Mouse (Mus musculus) CH12.LX (cell line): ENCODE measurements around the gene Lhpp. TPM values are rescaled to one million over a fixed set of nuclear protein-coding genes. Genes with fewer than 3 reads are reported as not detected.

Source experiments
- DNase-seq: peaks from one replicate; pipeline ENCODE4 v3.0.0-alpha.2; 2013; ENCODE audit errors: extremely low read depth
- H3K27ac ChIP-seq: 2 replicates; pipeline ENCODE4 v1.5.1; 2012; ENCODE audit warnings: low read depth, mild to moderate bottlenecking, control low read depth, moderate library complexity; ENCODE audit not compliant: insufficient read depth
- H3K27me3 ChIP-seq: replicated peaks from 2 replicates; pipeline ENCODE3; 2012; ENCODE audit warnings: inconsistent platforms
- H3K36me3 ChIP-seq, 2 experiments: replicated peaks in 1 of 2; 2 replicates each; pipeline versions ENCODE3 to v1.6.1; 2012; ENCODE audit warnings: inconsistent platforms in 1 of 2, low read length in 1 of 2, mild to moderate bottlenecking in 1 of 2, mixed read lengths in 1 of 2, moderate library complexity in 1 of 2; ENCODE audit not compliant: control insufficient read depth in 1 of 2, insufficient read depth in 1 of 2
- H3K4me1 ChIP-seq, 2 experiments: 2 replicates each; pipeline ENCODE4 v1.6.1; 2012; ENCODE audit warnings: inconsistent platforms in 1 of 2, moderate library complexity in 1 of 2; ENCODE audit not compliant: insufficient read depth in 2 of 2, control insufficient read depth in 1 of 2
- H3K4me2 ChIP-seq: 2 replicates; pipeline ENCODE4 v1.6.1; 2012; ENCODE audit warnings: low read depth, mild to moderate bottlenecking, control low read depth; ENCODE audit not compliant: poor library complexity, insufficient read depth, severe bottlenecking
- H3K4me3 ChIP-seq, 3 experiments: fragments of 150-350 bp in 1 of 3; sonication (generic) in 1 of 3; replicated peaks in 1 of 3; 2 replicates each; pipeline versions ENCODE3 to v1.5.1; 2011 to 2012; ENCODE audit warnings: low read depth in 2 of 3, low read length in 2 of 3, mild to moderate bottlenecking in 2 of 3, moderate library complexity in 2 of 3, control low read depth in 1 of 3, improper control_type of control experiment in 1 of 3, inconsistent platforms in 1 of 3, mixed read lengths in 1 of 3; ENCODE audit not compliant: poor library complexity in 1 of 3
- H3K79me2 ChIP-seq: replicated peaks from 2 replicates; pipeline ENCODE4 v1.6.1; 2012; ENCODE audit warnings: mild to moderate bottlenecking, moderate library complexity; ENCODE audit not compliant: control insufficient read depth, poor library complexity, insufficient read depth, severe bottlenecking; ENCODE audit errors: extremely low read depth
- H3K9ac ChIP-seq: 2 replicates; pipeline ENCODE4 v1.6.1; 2012; ENCODE audit warnings: low read depth, mild to moderate bottlenecking, control low read depth, moderate library complexity; ENCODE audit not compliant: insufficient read depth
- H3K9me3 ChIP-seq: replicated peaks from 2 replicates; pipeline ENCODE3; 2012; ENCODE audit warnings: low read length, inconsistent platforms, mixed read lengths
- CHD1 ChIP-seq: IDR thresholded peaks from 2 replicates; pipeline ENCODE4 v1.6.1; 2012; ENCODE audit warnings: low read depth, low read length, improper control_type of control experiment, inconsistent platforms
- CHD2 ChIP-seq: IDR thresholded peaks from 2 replicates; pipeline ENCODE4 v1.6.1; 2011; ENCODE audit warnings: low read length, improper control_type of control experiment
- CTCF ChIP-seq, 2 experiments: IDR thresholded peaks in 1 of 2; conservative IDR thresholded peaks in 1 of 2; 2 replicates each; pipeline ENCODE4 v1.5.1; 2011 to 2012; ENCODE audit warnings: low read depth in 2 of 2, low read length in 2 of 2, improper control_type of control experiment in 1 of 2, inconsistent platforms in 1 of 2, mild to moderate bottlenecking in 1 of 2, moderate library complexity in 1 of 2
- ELF1 ChIP-seq: IDR thresholded peaks from 2 replicates; pipeline ENCODE4 v1.6.1; 2014; ENCODE audit warnings: low read depth, mild to moderate bottlenecking, inconsistent platforms, low read length, improper control_type of control experiment
- JUN ChIP-seq: IDR thresholded peaks from 2 replicates; pipeline ENCODE4 v1.6.1; 2011; ENCODE audit warnings: low read depth, mild to moderate bottlenecking, low read length, improper control_type of control experiment, moderate library complexity; ENCODE audit not compliant: insufficient read depth
- MEF2A ChIP-seq: IDR thresholded peaks from 2 replicates; pipeline ENCODE4 v1.6.1; 2014; ENCODE audit warnings: low read depth, mild to moderate bottlenecking, inconsistent platforms, low read length, improper control_type of control experiment, borderline replicate concordance
- MXI1 ChIP-seq: IDR thresholded peaks from 2 replicates; pipeline ENCODE4 v1.6.1; 2011; ENCODE audit warnings: mild to moderate bottlenecking, low read depth, low read length, improper control_type of control experiment
- POLR2A ChIP-seq: IDR thresholded peaks from 2 replicates; pipeline ENCODE4 v1.6.1; 2011; ENCODE audit warnings: low read depth, mild to moderate bottlenecking, improper control_type of control experiment, low read length
- POLR2AphosphoS2 ChIP-seq: IDR thresholded peaks from 2 replicates; pipeline ENCODE4 v1.6.1; 2011; ENCODE audit warnings: low read depth, low read length, improper control_type of control experiment
- RAD21 ChIP-seq: IDR thresholded peaks from 2 replicates; pipeline ENCODE4 v1.6.1; 2011; ENCODE audit warnings: low read depth, mild to moderate bottlenecking, low read length, improper control_type of control experiment, moderate library complexity
- SIN3A ChIP-seq: IDR thresholded peaks from 2 replicates; pipeline ENCODE4 v1.6.1; 2012; ENCODE audit warnings: low read length, improper control_type of control experiment, inconsistent platforms
- UBTF ChIP-seq: IDR thresholded peaks from 2 replicates; pipeline ENCODE4 v1.6.1; 2012; ENCODE audit warnings: low read depth, mild to moderate bottlenecking, inconsistent platforms, low read length, improper control_type of control experiment, moderate library complexity
- USF2 ChIP-seq: conservative IDR thresholded peaks from 2 replicates; pipeline ENCODE4 v1.6.1; 2011; ENCODE audit warnings: low read depth, low read length, improper control_type of control experiment
- ZC3H11A ChIP-seq: IDR thresholded peaks from 2 replicates; pipeline ENCODE4 v1.6.1; 2012; ENCODE audit warnings: low read depth, mild to moderate bottlenecking, inconsistent platforms, low read length, improper control_type of control experiment
- ZKSCAN1 ChIP-seq: IDR thresholded peaks from 2 replicates; pipeline ENCODE4 v1.6.1; 2012; ENCODE audit warnings: low read depth, inconsistent platforms, low read length, improper control_type of control experiment, borderline replicate concordance
- ZMIZ1 ChIP-seq: IDR thresholded peaks from 2 replicates; pipeline ENCODE4 v1.6.1; 2012; ENCODE audit warnings: low read depth, mild to moderate bottlenecking, inconsistent platforms, low read length, improper control_type of control experiment
- ZNF384 ChIP-seq: IDR thresholded peaks from 2 replicates; pipeline ENCODE4 v1.6.1; 2012; ENCODE audit warnings: low read depth, low read length, improper control_type of control experiment, inconsistent platforms
- dilution Hi-C: fragments of 300-500 bp; cut with MboI; formaldehyde crosslinking; loops from 2 replicates; pipeline ENCODE4 v1.14.3; 2020; ENCODE audit warnings: low sequenced_read_pairs; ENCODE audit not compliant: extremely low pct_unique_long_range_greater_than_20kb, extremely low pct_ligation_motif_present
- in situ Hi-C: fragments of 300-500 bp; cut with MboI; formaldehyde crosslinking; loops from 3 replicates; pipeline ENCODE4 v1.14.3; 2019; ENCODE audit warnings: low sequenced_read_pairs, low pct_ligation_motif_present, low pct_unique_long_range_greater_than_20kb, mixed read lengths
- polyA plus RNA-seq: library from polyadenylated mRNA; unstranded; fragments of >175 nt; gene quantifications from 2 replicates; pipeline ENCODE4 v1.2.1, GENCODE M21; 2012; ENCODE audit warnings: low read depth; ENCODE audit not compliant: insufficient read length
- total RNA-seq, 2 experiments: library from RNA; depleted of rRNA; stranded (reverse); fragments of 300-350 nt in 1 of 2; fragments of >200 nt in 1 of 2; gene quantifications; 2 replicates each; pipeline ENCODE4 v1.2.3; 2012 to 2014

Lhpp gene
- total and polyA plus RNA-seq, 3 experiments = 7.8 to 15.4 (median 14.6) TPM

DNA sequence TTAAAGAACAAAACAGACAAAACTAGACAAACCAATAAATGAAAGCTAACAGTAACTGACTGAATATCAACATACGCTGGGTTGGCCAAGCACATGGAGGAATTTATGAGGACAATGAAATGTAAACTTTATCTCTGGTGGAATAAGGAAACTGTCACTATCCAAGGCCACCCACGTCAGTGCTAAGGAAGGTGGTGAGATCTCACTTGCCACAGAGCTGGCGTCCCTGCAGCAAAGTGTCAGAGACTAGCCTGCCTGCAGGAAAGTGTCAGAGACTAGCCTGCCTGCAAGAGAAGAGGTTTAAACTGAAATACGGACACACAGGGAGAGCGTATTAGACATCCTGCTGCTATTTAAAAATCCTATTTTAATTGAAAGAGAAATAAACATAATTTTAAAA lies 23.3 kb upstream of the Lhpp start:
- Histone ChIP-seq H3K9ac (no peak overlapping the region), H3K4me3 (no peak overlapping the region), H3K27me3 (peaks cover 8% of the 10 kb centered on the region), H3K9me3 (no peaks in the 10 kb centered on the region)
- TF ChIP-seq ZC3H11A = no peak
- TF ChIP-seq MEF2A = no peak
- TF ChIP-seq ZKSCAN1 = no peak
- TF ChIP-seq ZMIZ1 = no peak
- TF ChIP-seq POLR2A = no peak
- no peak for TF ChIP-seq POLR2AphosphoS2
- no peak for TF ChIP-seq JUN
- TF ChIP-seq ZNF384 = no peak
- TF ChIP-seq ELF1 = no peak
- no peak for TF ChIP-seq USF2
- TF ChIP-seq UBTF = no peak
- no peak for TF ChIP-seq CTCF (conservative IDR thresholded peaks at IDR 0.05 in 1 of 2, IDR thresholded peaks at IDR 0.05 in 1 of 2; ENCODE audit: low read depth in 2 of 2, low read length in 2 of 2)
- TF ChIP-seq CHD1 = no peak
- TF ChIP-seq CHD2 = no peak
- TF ChIP-seq MXI1 = no peak
- TF ChIP-seq RAD21 = no peak
- TF ChIP-seq SIN3A = no peak
- TF ChIP-seq, all 38 proteins: peak for 0
- no peaks in the 10 kb centered on the region for H3K36me3 ChIP-seq
- H3K27ac ChIP-seq = no peak overlapping the region
- dilution Hi-C loops (no loop called here), in situ Hi-C loops (no loop called here)
- H3K79me2 ChIP-seq = no peaks in the 10 kb centered on the region
- H3K4me2 ChIP-seq = no peak overlapping the region
- H3K4me1 ChIP-seq = 0 out of 4 replicates have a peak, but pooled peaks cover 0 to 2% of the 10 kb centered on the region in 2 experiments
- no peak for DNase-seq

DNA sequence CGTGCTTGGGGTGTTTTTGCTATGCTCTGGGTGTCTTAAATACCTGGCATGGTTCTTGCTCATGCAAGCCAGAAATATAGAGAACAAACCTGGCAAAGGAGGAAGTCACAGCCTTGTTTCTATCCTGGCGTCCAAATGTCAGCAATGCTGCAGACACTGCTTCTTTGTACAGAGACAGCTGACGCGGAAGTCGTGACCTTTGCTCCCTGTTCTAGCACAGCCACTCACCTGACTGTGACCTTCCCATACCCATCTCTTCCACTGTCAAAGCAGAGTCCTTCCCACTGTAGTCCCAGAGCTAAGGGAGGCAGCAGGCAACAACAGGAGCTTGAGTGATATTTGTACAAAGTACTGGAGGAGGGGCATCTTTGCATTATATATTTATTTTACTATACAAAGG lies 20.8 kb upstream of the Lhpp start:
- DNase-seq = no peak

More for the DNA sequence above, 20.8 kb upstream of the Lhpp start:
- H3K9ac ChIP-seq = no peak overlapping the region
- no peak for TF ChIP-seq CTCF (conservative IDR thresholded peaks at IDR 0.05 in 1 of 2, IDR thresholded peaks at IDR 0.05 in 1 of 2; ENCODE audit: low read depth in 2 of 2, low read length in 2 of 2)
- H3K4me2 ChIP-seq = no peak overlapping the region
- no peak overlapping the region for H3K4me3 ChIP-seq
- no peaks in the 10 kb centered on the region for H3K36me3 ChIP-seq
- no peaks in the 10 kb centered on the region for H3K9me3 ChIP-seq
- no peak overlapping the region for H3K27ac ChIP-seq
- H3K27me3 ChIP-seq = peaks cover under 1% of the 10 kb centered on the region
- dilution Hi-C loops (no loop called here), in situ Hi-C loops (no loop called here)
- no peaks in the 10 kb centered on the region for H3K79me2 ChIP-seq
- H3K4me1 ChIP-seq = no peaks in the 10 kb centered on the region
